Mouse (Mus musculus) ES-Bruce4 (cell line): Measurements from ENCODE around the gene Il23r. TPM values are rescaled to one million over a fixed set of nuclear protein-coding genes. Genes with fewer than 3 reads are reported as not detected.

Source experiments
- H3K27ac ChIP-seq: 2 replicates; pipeline ENCODE4 v1.5.1; 2012; ENCODE audit warnings: low read length, inconsistent platforms; ENCODE audit not compliant: insufficient read depth
- H3K27me3 ChIP-seq: 2 replicates; pipeline ENCODE4 v1.6.1; 2012; ENCODE audit warnings: mild to moderate bottlenecking, low read length, inconsistent platforms; ENCODE audit not compliant: control insufficient read depth, poor library complexity, insufficient read depth, severe bottlenecking
- H3K36me3 ChIP-seq: 2 replicates; pipeline ENCODE4 v1.6.1; 2012; ENCODE audit warnings: inconsistent platforms, mild to moderate bottlenecking, low read length, moderate library complexity; ENCODE audit not compliant: control insufficient read depth, poor library complexity, insufficient read depth, severe bottlenecking
- H3K4me1 ChIP-seq: one replicate; pipeline ENCODE4 v1.8.1; 2011; ENCODE audit warnings: low read length; ENCODE audit not compliant: control insufficient read depth, insufficient read depth
- H3K4me3 ChIP-seq: 2 replicates; pipeline ENCODE4 v1.5.1; 2011; ENCODE audit warnings: low read depth, mild to moderate bottlenecking, low read length
- H3K9ac ChIP-seq: 2 replicates; pipeline ENCODE4 v1.6.1; 2012; ENCODE audit warnings: low read depth, mild to moderate bottlenecking, inconsistent platforms; ENCODE audit not compliant: poor library complexity, severe bottlenecking
- H3K9me3 ChIP-seq: replicated peaks from 2 replicates; pipeline ENCODE4 v1.6.1; 2012; ENCODE audit warnings: mild to moderate bottlenecking, low read length, inconsistent platforms; ENCODE audit not compliant: control insufficient read depth, poor library complexity, insufficient read depth, severe bottlenecking
- CTCF ChIP-seq: IDR thresholded peaks from one replicate; pipeline ENCODE4 v1.8.1; 2011; ENCODE audit warnings: low read depth, low read length
- EP300 ChIP-seq: IDR thresholded peaks from 2 replicates; pipeline ENCODE4 v1.6.1; 2011; ENCODE audit warnings: low read depth, low read length; ENCODE audit not compliant: insufficient read depth
- POLR2A ChIP-seq: IDR thresholded peaks from one replicate; pipeline ENCODE4 v1.8.1; 2011; ENCODE audit warnings: low read length; ENCODE audit not compliant: insufficient read depth
- polyA plus RNA-seq: library from polyadenylated mRNA; stranded (reverse); fragments of >200 nt; gene quantifications from 2 replicates; pipeline ENCODE4 v1.2.4, GENCODE M21; 2011; ENCODE audit warnings: low read depth; ENCODE audit not compliant: missing spikeins, insufficient read depth, insufficient read length

Il23r gene
- polyA plus RNA-seq, 1 experiment: not detected

- Histone ChIP-seq H3K27ac (no peak overlapping the region), H3K9me3 (no peaks in the 10 kb centered on the region), H3K4me3 (no peak overlapping the region), H3K27me3 (no peaks in the 10 kb centered on the region), H3K4me1 (no peaks in the 10 kb centered on the region), H3K9ac (no peak overlapping the region), H3K36me3 (no peaks in the 10 kb centered on the region)
- TF ChIP-seq EP300: no peak
- no peak for TF ChIP-seq CTCF
- no peak for TF ChIP-seq POLR2A
Measured at GRCm38 (mm10) chr6:67471242-67471641, 20.4 kb downstream of the Il23r start.

- Histone ChIP-seq H3K27me3 (no peaks in the 10 kb centered on the region), H3K36me3 (no peaks in the 10 kb centered on the region), H3K27ac (no peak overlapping the region), H3K4me3 (no peak overlapping the region), H3K9me3 (no peaks in the 10 kb centered on the region), H3K9ac (no peak overlapping the region), H3K4me1 (no peaks in the 10 kb centered on the region)
- no peak for TF ChIP-seq CTCF
Measured at GRCm38 (mm10) chr6:67459424-67459823, 32.2 kb downstream of the Il23r start.

GRCm38 (mm10) chr6:67451330-67451729, 40.3 kb downstream of the Il23r start:
- H3K9ac ChIP-seq: no peak overlapping the region
- no peak overlapping the region for H3K4me3 ChIP-seq
- H3K36me3 ChIP-seq: no peaks in the 10 kb centered on the region
- no peak overlapping the region for H3K27ac ChIP-seq
- no peak for TF ChIP-seq EP300
- TF ChIP-seq POLR2A: no peak
- no peak for TF ChIP-seq CTCF
- H3K27me3 ChIP-seq: no peaks in the 10 kb centered on the region
- no peaks in the 10 kb centered on the region for H3K4me1 ChIP-seq
- H3K9me3 ChIP-seq: no peaks in the 10 kb centered on the region

GRCm38 (mm10) chr6:67445866-67446265, 45.8 kb downstream of the Il23r start:
- Histone ChIP-seq H3K36me3 (no peaks in the 10 kb centered on the region), H3K9me3 (no peaks in the 10 kb centered on the region), H3K27me3 (no peaks in the 10 kb centered on the region), H3K9ac (no peak overlapping the region), H3K4me1 (no peaks in the 10 kb centered on the region), H3K27ac (no peak overlapping the region), H3K4me3 (no peak overlapping the region)
- TF ChIP-seq CTCF (no peak), POLR2A (no peak), EP300 (no peak)

GRCm38 (mm10) chr6:67443124-67443523, 48.5 kb downstream of the Il23r start:
- no peak overlapping the region for H3K4me3 ChIP-seq
- no peaks in the 10 kb centered on the region for H3K9me3 ChIP-seq
- no peaks in the 10 kb centered on the region for H3K36me3 ChIP-seq
- no peaks in the 10 kb centered on the region for H3K27me3 ChIP-seq
- TF ChIP-seq POLR2A: no peak
- no peak overlapping the region for H3K9ac ChIP-seq
- no peaks in the 10 kb centered on the region for H3K4me1 ChIP-seq
- no peak overlapping the region for H3K27ac ChIP-seq

- no peaks in the 10 kb centered on the region for H3K36me3 ChIP-seq
- H3K9me3 ChIP-seq: no peaks in the 10 kb centered on the region
- no peak overlapping the region for H3K27ac ChIP-seq
- no peak overlapping the region for H3K9ac ChIP-seq
- no peaks in the 10 kb centered on the region for H3K4me1 ChIP-seq
- H3K27me3 ChIP-seq: no peaks in the 10 kb centered on the region
- no peak overlapping the region for H3K4me3 ChIP-seq
- no peak for TF ChIP-seq POLR2A
- TF ChIP-seq CTCF: no peak
- TF ChIP-seq EP300: no peak
Measured at GRCm38 (mm10) chr6:67437814-67438385, 53.8 kb downstream of the Il23r start.
